Mouse (Mus musculus): Measurements from ENCODE around the gene Samt1.
"Not testable (repeated sequence)": the region's sequence is repeated elsewhere in the genome, so short reads cannot be mapped to it uniquely, and the experiment has no call there.

DNA sequence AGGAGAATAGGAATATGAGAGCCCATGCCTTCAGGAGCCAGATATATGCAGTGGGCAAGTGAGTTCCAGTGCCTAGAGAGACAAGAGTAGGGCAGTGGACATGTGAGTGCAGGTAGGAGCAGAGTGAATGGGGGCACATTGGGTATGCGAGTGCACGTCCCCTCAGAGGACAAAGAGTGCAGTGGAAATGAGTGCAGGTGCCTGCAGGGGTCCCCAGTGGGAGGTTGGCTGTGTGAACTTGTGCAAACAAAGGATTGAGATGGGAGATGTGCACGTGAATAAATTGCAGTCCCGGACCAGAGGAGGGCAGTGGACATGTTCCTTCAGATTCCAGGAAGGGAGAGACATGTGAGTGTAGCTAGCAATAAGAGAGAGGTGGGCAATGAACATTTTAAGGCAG lies 36.0 kb downstream of the Samt1 start:
- not testable (repeated sequence) for TF ChIP-seq CTCF (IDR thresholded peaks at IDR 0.05); POLR2A (IDR thresholded peaks at IDR 0.05; ENCODE audit: insufficient read depth, low read depth, low read length)
